Mouse (Mus musculus): ENCODE measurements around the gene Dok4.

GRCm38 (mm10) chr8:94865292-94865691 is 10.8 kb downstream of the Dok4 start:
- TF ChIP-seq CTCF (IDR thresholded peaks at IDR 0.05; ENCODE audit: low read depth) (no peak), EP300 (optimal IDR thresholded peaks at IDR 0.05) (no peak)

Measured in stomach, postnatal 0 days (tissue).